Comparison of ENCODE assay signal across 28 mouse cellular contexts in genomic region chr1:46006790-46007189, GRCm38 (mm10).
"Had no signal": no experiment of that assay in that cellular context is flagged by ENCODE, and none has a peak within 500 bp of the region (broad histone marks: within the 10 kb centered on the region; RNA-seq: fewer than 3 reads in every experiment).

No protein-coding gene starts in this region.

- H3K27ac ChIP-seq: embryonic facial prominence, embryonic 10.5 days; embryonic facial prominence, embryonic 12.5 days; embryonic facial prominence, embryonic 13.5 days; embryonic facial prominence, embryonic 15.5 days; forebrain, embryonic 10.5 days; forebrain, embryonic 12.5 days; forebrain, embryonic 13.5 days; forebrain, embryonic 15.5 days; gastrocnemius, adult 2 months; heart, adult 2 months had no signal

- H3K9me3 ChIP-seq: embryonic facial prominence, embryonic 10.5 days; embryonic facial prominence, embryonic 12.5 days; embryonic facial prominence, embryonic 13.5 days; embryonic facial prominence, embryonic 15.5 days; forebrain, embryonic 10.5 days; forebrain, embryonic 12.5 days; forebrain, embryonic 13.5 days; forebrain, embryonic 15.5 days had no signal

- DNase-seq: cerebellum, adult 8-10 months; cerebellum, adult 9-10 months; cerebellum, adult 9-11 months; cerebellum, postnatal 10 days; cerebellum, postnatal 14 days; cerebellum, postnatal 25 days; cerebellum, postnatal 36 days; embryo, embryonic 11 days; forebrain, postnatal 0 days; gastrocnemius, adult 2 months; gastrocnemius, postnatal 10 days; gastrocnemius, postnatal 14 days; gastrocnemius, postnatal 25 days; gastrocnemius, postnatal 36 days; heart, adult 11 months; heart, adult 18-20 months; heart, adult 2 months had no signal

- H3K27me3 ChIP-seq: embryonic facial prominence, embryonic 12.5 days; embryonic facial prominence, embryonic 13.5 days; embryonic facial prominence, embryonic 15.5 days; forebrain, embryonic 12.5 days; forebrain, embryonic 13.5 days; forebrain, embryonic 15.5 days had no signal

- H3K4me1 ChIP-seq: embryonic facial prominence, embryonic 10.5 days; embryonic facial prominence, embryonic 12.5 days; embryonic facial prominence, embryonic 13.5 days; embryonic facial prominence, embryonic 15.5 days; forebrain, embryonic 10.5 days; forebrain, embryonic 12.5 days; forebrain, embryonic 13.5 days; forebrain, embryonic 15.5 days had no signal

- ATAC-seq: forebrain, embryonic 13.5 days; forebrain, embryonic 14.5 days; forebrain, embryonic 15.5 days; forebrain, embryonic 16.5 days; forebrain, postnatal 0 days had no signal

- H3K4me2 ChIP-seq: embryonic facial prominence, embryonic 12.5 days; embryonic facial prominence, embryonic 13.5 days; embryonic facial prominence, embryonic 15.5 days; forebrain, embryonic 12.5 days; forebrain, embryonic 13.5 days; forebrain, embryonic 15.5 days had no signal

- H3K4me3 ChIP-seq: embryonic facial prominence, embryonic 10.5 days; embryonic facial prominence, embryonic 12.5 days; embryonic facial prominence, embryonic 13.5 days; embryonic facial prominence, embryonic 15.5 days; erythroblast, embryonic 14.5 days; forebrain, embryonic 10.5 days; forebrain, embryonic 12.5 days; forebrain, embryonic 13.5 days; forebrain, embryonic 15.5 days; gastrocnemius, adult 2 months; heart, adult 2 months had no signal

- H3K36me3 ChIP-seq: embryonic facial prominence, embryonic 10.5 days; embryonic facial prominence, embryonic 12.5 days; embryonic facial prominence, embryonic 13.5 days; embryonic facial prominence, embryonic 15.5 days; forebrain, embryonic 10.5 days; forebrain, embryonic 12.5 days; forebrain, embryonic 15.5 days had no signal

- H3K9ac ChIP-seq: embryonic facial prominence, embryonic 12.5 days; embryonic facial prominence, embryonic 13.5 days; embryonic facial prominence, embryonic 15.5 days; forebrain, embryonic 12.5 days; forebrain, embryonic 13.5 days; forebrain, embryonic 15.5 days; forebrain, postnatal 0 days had no signal
